Mouse (Mus musculus) kidney, embryonic 15.5 days (tissue): ENCODE data around the gene Fut1. TPM values are rescaled to one million over a fixed set of nuclear protein-coding genes. Genes with fewer than 3 reads are reported as not detected.
"Not testable (repeated sequence)": the region's sequence is repeated elsewhere in the genome, so short reads cannot be mapped to it uniquely, and the experiment has no call there.

Experiments
- ATAC-seq: fragments of 200-750 bp; cut with Nextera tagmentation; replicated peaks from 2 replicates; pipeline ENCODE4 v1.8.0; 2017; ENCODE audit warnings: moderate TSS enrichment; ENCODE audit not compliant: low FRiP score
- H3K27ac ChIP-seq: fragments of 300-500 bp; sonication (generic); 2 replicates; pipeline ENCODE4 v1.5.1; 2015; ENCODE audit warnings: mild to moderate bottlenecking, inconsistent platforms
- H3K27me3 ChIP-seq: fragments of 300-500 bp; sonication (generic); 2 replicates; pipeline ENCODE4 v1.6.1; 2015; ENCODE audit warnings: inconsistent platforms
- H3K36me3 ChIP-seq: fragments of 300-500 bp; sonication (generic); 2 replicates; pipeline ENCODE4 v1.6.1; 2015; ENCODE audit warnings: inconsistent platforms
- H3K4me1 ChIP-seq: fragments of 300-500 bp; sonication (generic); 2 replicates; pipeline ENCODE4 v1.6.1; 2015; ENCODE audit warnings: inconsistent platforms
- H3K4me2 ChIP-seq: fragments of 300-500 bp; sonication (generic); 2 replicates; pipeline ENCODE4 v1.6.1; 2015; ENCODE audit warnings: moderate library complexity, mild to moderate bottlenecking, inconsistent platforms
- H3K4me3 ChIP-seq: fragments of 300-500 bp; sonication (generic); replicated peaks from 2 replicates; pipeline ENCODE4 v1.5.1; 2015; ENCODE audit warnings: mild to moderate bottlenecking, inconsistent platforms
- H3K9ac ChIP-seq: fragments of 300-500 bp; sonication (generic); 2 replicates; pipeline ENCODE4 v1.6.1; 2015; ENCODE audit warnings: mild to moderate bottlenecking, inconsistent platforms
- H3K9me3 ChIP-seq: fragments of 300-500 bp; sonication (generic); replicated peaks from 2 replicates; pipeline ENCODE4 v1.6.1; 2016; ENCODE audit warnings: inconsistent platforms
- WGBS: fragments of 180-500 bp; shearing (Covaris S2); methylation state at CpG from one replicate; pipeline ENCODE4 v1.1.7; 2015; ENCODE audit warnings: mixed read lengths; 5-methylcytosine and 5-hydroxymethylcytosine counted together
- polyA plus RNA-seq: library from polyadenylated mRNA; unstranded; fragments of >200 nt; fragmentation: Nextera tagmentation; extraction: Ambion mirVana; gene quantifications from 2 replicates; pipeline ENCODE4 v1.2.1, GENCODE M21; 2015

The Fut1 gene
- polyA plus RNA-seq, 1 experiment from 2014 or later: 0.21 TPM

- Histone ChIP-seq H3K27me3 (no peaks in the 10 kb centered on the region), H3K36me3 (no peaks in the 10 kb centered on the region), H3K9me3 (no peaks in the 10 kb centered on the region), H3K4me2 (peak overlapping the region; percentile 76), H3K9ac (peak overlapping the region; percentile 61), H3K4me1 (peaks cover 68% of the 10 kb centered on the region), H3K4me3 (peak overlapping the region; percentile 47), H3K27ac (peak overlapping the region; percentile 95)
- ATAC-seq: no peak
- 31% methylated on average over 16 of the region's 16 CpGs for WGBS
Measured at GRCm38 (mm10) chr7:45642503-45643255, 25.6 kb downstream of the Fut1 start.

GRCm38 (mm10) chr7:45643441-45644178 lies 26.5 kb downstream of the Fut1 start:
- H3K9me3 ChIP-seq: no peaks in the 10 kb centered on the region
- peak overlapping the region; percentile 76 for H3K4me2 ChIP-seq
- H3K36me3 ChIP-seq: no peaks in the 10 kb centered on the region
- H3K4me1 ChIP-seq: peaks cover 59% of the 10 kb centered on the region
- peak overlapping the region; percentile 95 for H3K27ac ChIP-seq
- H3K27me3 ChIP-seq: no peaks in the 10 kb centered on the region
- ATAC-seq: peak; percentile 91
- WGBS: 2% methylated on average over 28 of the region's 28 CpGs
- peak overlapping the region; percentile 47 for H3K4me3 ChIP-seq
- H3K9ac ChIP-seq: peak overlapping the region; percentile 61

- Histone ChIP-seq H3K36me3 (no peaks in the 10 kb centered on the region), H3K4me1 (peaks cover 54% of the 10 kb centered on the region), H3K27me3 (no peaks in the 10 kb centered on the region), H3K9ac (peak overlapping the region; percentile 39), H3K4me2 (peak overlapping the region; percentile 76), H3K9me3 (no peaks in the 10 kb centered on the region), H3K4me3 (peak overlapping the region; percentile 47), H3K27ac (peak overlapping the region; percentile 95)
- WGBS: 5% methylated on average over 18 of the region's 18 CpGs
- peak; percentile 13 for ATAC-seq
Measured at GRCm38 (mm10) chr7:45644183-45644582, 27.1 kb downstream of the Fut1 start.

- Histone ChIP-seq H3K9ac (peak overlapping the region; percentile 39; the same call in 1 of the 2 replicates), H3K27me3 (no peaks in the 10 kb centered on the region), H3K9me3 (no peaks in the 10 kb centered on the region), H3K4me1 (peaks cover 45% of the 10 kb centered on the region), H3K36me3 (no peaks in the 10 kb centered on the region), H3K4me3 (peak overlapping the region; percentile 47), H3K27ac (peak overlapping the region; percentile 95), H3K4me2 (peak overlapping the region; percentile 76)
- 71% methylated on average over 6 of the region's 6 CpGs for WGBS
- no peak for ATAC-seq
Measured at GRCm38 (mm10) chr7:45644872-45645590, 27.9 kb downstream of the Fut1 start.

- ATAC-seq: no peak
- Histone ChIP-seq H3K27me3 (no peaks in the 10 kb centered on the region), H3K4me3 (no peak overlapping the region), H3K9ac (no peak overlapping the region), H3K36me3 (no peaks in the 10 kb centered on the region), H3K27ac (no peak overlapping the region), H3K4me2 (no peak overlapping the region), H3K4me1 (peaks cover 40% of the 10 kb centered on the region), H3K9me3 (no peaks in the 10 kb centered on the region)
- WGBS: 82% methylated on average over 7 of the region's 7 CpGs
Measured at GRCm38 (mm10) chr7:45645591-45645971, 28.5 kb downstream of the Fut1 start.

- peaks cover 29% of the 10 kb centered on the region for H3K4me1 ChIP-seq
- no peak for ATAC-seq
- H3K4me3 ChIP-seq: no peak overlapping the region
- no peaks in the 10 kb centered on the region for H3K27me3 ChIP-seq
- H3K9ac ChIP-seq: no peak overlapping the region
- H3K36me3 ChIP-seq: no peaks in the 10 kb centered on the region
- H3K27ac ChIP-seq: no peak overlapping the region
- no peak overlapping the region for H3K4me2 ChIP-seq
- no peaks in the 10 kb centered on the region for H3K9me3 ChIP-seq
- WGBS: 63% methylated on average over 4 of the region's 4 CpGs
Measured at GRCm38 (mm10) chr7:45646671-45647070, 29.6 kb downstream of the Fut1 start.

GRCm38 (mm10) chr7:45649351-45649750 lies 32.3 kb downstream of the Fut1 start:
- no peaks in the 10 kb centered on the region for H3K9me3 ChIP-seq
- no peak overlapping the region for H3K9ac ChIP-seq
- no peak overlapping the region for H3K4me3 ChIP-seq
- no peaks in the 10 kb centered on the region for H3K36me3 ChIP-seq
- no peak overlapping the region for H3K4me2 ChIP-seq
- WGBS: 71% methylated on average over 8 of the region's 8 CpGs
- peaks cover 9% of the 10 kb centered on the region for H3K4me1 ChIP-seq
- H3K27me3 ChIP-seq: no peaks in the 10 kb centered on the region
- no peak overlapping the region for H3K27ac ChIP-seq
- ATAC-seq: no peak

- not testable (repeated sequence) for H3K9me3 ChIP-seq, H3K36me3 ChIP-seq, H3K4me1 ChIP-seq, H3K9ac ChIP-seq, H3K27me3 ChIP-seq, H3K27ac ChIP-seq, ATAC-seq, H3K4me3 ChIP-seq, H3K4me2 ChIP-seq
- WGBS: 94% methylated on average over 20 of the region's 20 CpGs
Measured at GRCm38 (mm10) chr7:45650484-45650883, 33.4 kb downstream of the Fut1 start.

- no peaks in the 10 kb centered on the region for H3K27me3 ChIP-seq
- 38% methylated on average over 17 of the region's 17 CpGs for WGBS
- no peak overlapping the region for H3K27ac ChIP-seq
- H3K4me3 ChIP-seq: no peak overlapping the region
- no peaks in the 10 kb centered on the region; the same call in 1 of the 2 replicates for H3K9me3 ChIP-seq
- H3K4me2 ChIP-seq: peak overlapping the region; percentile 47
- H3K36me3 ChIP-seq: no peaks in the 10 kb centered on the region
- ATAC-seq: no peak
- peaks cover 5% of the 10 kb centered on the region; the same call in 1 of the 2 replicates for H3K4me1 ChIP-seq
- no peak overlapping the region for H3K9ac ChIP-seq
Measured at GRCm38 (mm10) chr7:45654424-45655047, 37.4 kb downstream of the Fut1 start.

GRCm38 (mm10) chr7:45660746-45661478 lies 43.8 kb downstream of the Fut1 start:
- Histone ChIP-seq H3K27ac (no peak overlapping the region), H3K4me2 (no peak overlapping the region), H3K4me1 (peaks cover 28% of the 10 kb centered on the region), H3K27me3 (no peaks in the 10 kb centered on the region), H3K36me3 (no peaks in the 10 kb centered on the region), H3K9me3 (no peaks in the 10 kb centered on the region; the same call in 1 of the 2 replicates), H3K4me3 (no peak overlapping the region), H3K9ac (no peak overlapping the region)
- WGBS: 70% methylated on average over 11 of the region's 11 CpGs
- no peak for ATAC-seq

GRCm38 (mm10) chr7:45661702-45662101 lies 44.6 kb downstream of the Fut1 start:
- 94% methylated on average over 6 of the region's 6 CpGs for WGBS
- not testable (repeated sequence) for H3K9me3 ChIP-seq, H3K4me3 ChIP-seq, ATAC-seq, H3K27me3 ChIP-seq, H3K36me3 ChIP-seq, H3K4me2 ChIP-seq, H3K9ac ChIP-seq, H3K27ac ChIP-seq
- H3K4me1 ChIP-seq: peaks cover 33% of the 10 kb centered on the region
